ENCODE assay signal across 10 mouse cellular contexts in the genomic region with DNA sequence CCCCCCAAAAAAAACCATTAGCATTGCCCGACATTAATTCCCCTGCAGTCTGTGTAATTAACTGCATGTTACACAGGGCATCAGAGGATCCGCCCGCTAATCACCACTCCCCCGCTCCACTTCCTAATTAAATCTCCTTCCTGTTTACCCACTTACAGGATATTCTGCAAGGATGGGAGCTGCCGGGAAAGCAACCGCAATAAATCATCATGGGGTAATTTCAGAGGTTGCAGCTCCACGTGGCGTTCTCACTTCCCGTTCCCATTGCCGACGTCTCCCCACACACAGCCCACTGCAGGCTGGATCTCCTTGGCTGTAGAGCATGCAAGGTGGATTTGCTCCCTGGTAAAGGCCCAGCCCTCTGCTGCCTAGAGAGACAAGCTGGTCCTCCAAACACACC. TPM values are rescaled to one million over a fixed set of nuclear protein-coding genes. Genes with fewer than 3 reads are reported as not detected.
DNase-seq lines count a peak whose midpoint lies in the region; ATAC-seq and TF ChIP-seq lines count a peak whose summit lies in the region.
"Had no signal": no experiment of that assay in that cellular context is flagged by ENCODE, and none has a peak within 500 bp of the region (broad histone marks: within the 10 kb centered on the region; RNA-seq: fewer than 3 reads in every experiment).

No protein-coding gene starts in this region.

- 72% methylated on average over 11 of the region's 11 CpGs for WGBS in midbrain, embryonic 14.5 days
- 62% methylated on average over 11 of the region's 11 CpGs for WGBS in midbrain, embryonic 15.5 days
- 85% methylated on average over 11 of the region's 11 CpGs for WGBS in cerebellum, adult 2 months
- 77% methylated on average over 11 of the region's 11 CpGs for WGBS in midbrain, embryonic 13.5 days

- no peaks in the 10 kb centered on the region for H3K36me3 ChIP-seq in midbrain, embryonic 14.5 days (ENCODE audit: control insufficient read depth, insufficient read depth, low read length)
- no peaks in the 10 kb centered on the region for H3K36me3 ChIP-seq in midbrain, embryonic 15.5 days (replicated peaks)
- H3K36me3 ChIP-seq in midbrain, embryonic 13.5 days: no peaks in the 10 kb centered on the region
- H3K36me3 ChIP-seq: neural tube, embryonic 12.5 days had no signal

- TF ChIP-seq POLR2A in cerebellum, adult 2 months (IDR thresholded peaks at IDR 0.05; ENCODE audit: borderline replicate concordance, insufficient read depth, low read length): no peak

- H3K9ac ChIP-seq in midbrain, embryonic 14.5 days (replicated peaks; ENCODE audit: low read length): no peak overlapping the region
- no peak overlapping the region for H3K9ac ChIP-seq in midbrain, embryonic 15.5 days
- H3K9ac ChIP-seq in midbrain, embryonic 13.5 days (replicated peaks): no peak overlapping the region
- H3K9ac ChIP-seq: neural tube, embryonic 12.5 days had no signal

- H3K4me2 ChIP-seq in midbrain, embryonic 14.5 days (ENCODE audit: low read length): no peak overlapping the region
- no peak overlapping the region for H3K4me2 ChIP-seq in midbrain, embryonic 15.5 days
- no peak overlapping the region for H3K4me2 ChIP-seq in midbrain, embryonic 13.5 days (replicated peaks)
- H3K4me2 ChIP-seq: neural tube, embryonic 12.5 days had no signal

- 0 out of 2 replicates have a peak, but pooled peaks cover 8% of the 10 kb centered on the region for H3K4me1 ChIP-seq in midbrain, embryonic 14.5 days (ENCODE audit: control insufficient read depth, insufficient read depth, low read length)
- peaks cover 5% of the 10 kb centered on the region for H3K4me1 ChIP-seq in midbrain, embryonic 15.5 days
- peaks cover 10% of the 10 kb centered on the region; the same call in 1 of the 2 replicates for H3K4me1 ChIP-seq in cerebellum, adult 2 months (ENCODE audit: control insufficient read depth, insufficient read depth, low read length)
- peaks cover 8% of the 10 kb centered on the region; the same call in 1 of the 2 replicates for H3K4me1 ChIP-seq in midbrain, embryonic 13.5 days (replicated peaks)

- H3K27me3 ChIP-seq in midbrain, embryonic 14.5 days (ENCODE audit: control insufficient read depth, insufficient read depth, low read length): no peaks in the 10 kb centered on the region
- H3K27me3 ChIP-seq in midbrain, embryonic 15.5 days (replicated peaks): no peaks in the 10 kb centered on the region
- no peaks in the 10 kb centered on the region for H3K27me3 ChIP-seq in cerebellum, adult 2 months (ENCODE audit: control insufficient read depth, insufficient read depth, low read length)
- H3K27me3 ChIP-seq in midbrain, embryonic 13.5 days: no peaks in the 10 kb centered on the region
- H3K27me3 ChIP-seq: neural tube, embryonic 12.5 days had no signal

- TF ChIP-seq CTCF in cerebellum, adult 2 months (IDR thresholded peaks at IDR 0.05; ENCODE audit: borderline replicate concordance, insufficient read depth, low read depth, low read length): no peak

- peak overlapping the region; percentile 37; the same call in 1 of the 2 replicates for H3K27ac ChIP-seq in midbrain, embryonic 14.5 days (replicated peaks; ENCODE audit: low read depth, low read length)
- no peak overlapping the region for H3K27ac ChIP-seq in midbrain, embryonic 15.5 days
- no peak overlapping the region for H3K27ac ChIP-seq in cerebellum, adult 2 months (ENCODE audit: insufficient read depth, low read length)
- no peak overlapping the region for H3K27ac ChIP-seq in midbrain, embryonic 13.5 days
- H3K27ac ChIP-seq: neural tube, embryonic 12.5 days had no signal

- no peak overlapping the region for H3K4me3 ChIP-seq in midbrain, embryonic 14.5 days (replicated peaks; ENCODE audit: low read depth, low read length)
- H3K4me3 ChIP-seq in midbrain, embryonic 15.5 days: no peak overlapping the region
- no peak overlapping the region for H3K4me3 ChIP-seq in cerebellum, adult 2 months (replicated peaks; ENCODE audit: insufficient read depth, low read depth, low read length)
- H3K4me3 ChIP-seq in midbrain, embryonic 13.5 days (replicated peaks): no peak overlapping the region
- H3K4me3 ChIP-seq: neural tube, embryonic 12.5 days had no signal

- no peaks in the 10 kb centered on the region for H3K9me3 ChIP-seq in midbrain, embryonic 14.5 days (ENCODE audit: control insufficient read depth, low read length)
- H3K9me3 ChIP-seq in midbrain, embryonic 15.5 days: no peaks in the 10 kb centered on the region
- no peaks in the 10 kb centered on the region for H3K9me3 ChIP-seq in midbrain, embryonic 13.5 days
- H3K9me3 ChIP-seq: neural tube, embryonic 12.5 days had no signal

- no peak for DNase-seq in midbrain, embryonic 14.5 days
- DNase-seq in heart, postnatal 4 days: peak; percentile 24
- peak; percentile 59 to 76 for DNase-seq in kidney, postnatal 4 days
- DNase-seq in skeletal muscle tissue, adult 2 months (ENCODE audit: low read depth, low spot score): peak; percentile 42
- DNase-seq in cerebellum, adult 2 months: no peak
- DNase-seq: gastrocnemius, postnatal 36 days had no signal

- no peak for ATAC-seq in midbrain, embryonic 14.5 days (ENCODE audit: low FRiP score, low TSS enrichment)
- ATAC-seq in midbrain, embryonic 15.5 days (replicated peaks): no peak
- no peak for ATAC-seq in midbrain, embryonic 13.5 days
- ATAC-seq: activated CD4-positive, CD25-positive, alpha-beta regulatory T cell, adult 4 months had no signal

RNA-seq across cellular contexts. Expression of a gene that starts 45.0 kb away (rescaled TPM):
- 12.5 and 15.5 TPM in 2 replicates for polyA plus RNA-seq in midbrain, embryonic 14.5 days (2014; fragmentation: Nextera tagmentation; extraction: Ambion mirVana)
- polyA plus RNA-seq in midbrain, embryonic 15.5 days (2015; fragmentation: Nextera tagmentation; extraction: Ambion mirVana): 20.2 and 20.3 TPM in 2 replicates
- 1 to 10 TPM; 6.9 to 7.4 TPM for total RNA-seq in heart, postnatal 4 days (2021)
- polyA plus RNA-seq in cerebellum, adult 2 months (2012; rRNA removed): 11.5 and 12.4 TPM in 2 replicates
- polyA plus RNA-seq in midbrain, embryonic 13.5 days (2015; fragmentation: Nextera tagmentation; extraction: Ambion mirVana): 10.7 and 11.8 TPM in 2 replicates

Comparison
In these comparisons a context has a peak if more than half of its experiments do, and no peak if none do; other contexts are left out.
1. DNase-seq: peak in heart, postnatal 4 days (single experiment), kidney, postnatal 4 days (2 of 2) and skeletal muscle tissue, adult 2 months (single experiment); none in midbrain, embryonic 14.5 days (single experiment) and cerebellum, adult 2 months (0 of 2).